Mouse (Mus musculus) left cerebral cortex, postnatal 25 days (tissue): ENCODE measurements at regions not wholly inside any gene's neighbourhood (a gene's known extent, or its start where the extent isn't known, plus 50 kb on each side); places are given as distances from the start of the nearest gene placed in this dataset.
"Not testable (repeated sequence)": the region's sequence is repeated elsewhere in the genome, so short reads cannot be mapped to it uniquely, and the experiment has no call there.

Source experiments
- DNase-seq, 2 experiments: peaks; one replicate each; pipeline ENCODE4 v3.0.0; 2022; ENCODE audit warnings: low spot score in 2 of 2, mixed read lengths in 1 of 2
- intact Hi-C: fragments of 180-260 bp; cut with DNase I; formaldehyde crosslinking; loops from one replicate; pipeline ENCODE4 v1.15.1; 2025

DNA sequence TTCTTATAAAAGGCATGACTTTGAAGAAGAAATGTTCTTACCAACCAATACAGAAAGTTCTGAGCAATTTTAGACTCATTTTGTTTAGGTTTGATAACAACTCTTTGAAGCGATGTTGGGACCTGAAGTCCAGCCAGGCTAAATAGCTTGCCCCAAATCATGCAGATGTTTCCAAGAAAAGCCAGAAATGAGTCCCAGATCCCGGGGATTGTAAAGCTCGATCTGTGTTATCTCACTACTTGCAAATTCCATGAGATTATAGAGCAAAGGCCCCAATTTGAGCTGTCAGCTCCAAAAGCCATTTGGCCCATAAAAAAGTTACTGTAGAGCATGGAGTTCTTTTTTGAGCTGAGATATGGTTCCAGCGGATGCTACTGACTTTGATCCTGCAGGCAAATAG, 614.3 kb upstream of the Igfbp3 start:
- intact Hi-C loops = no loop called here
- no peak for DNase-seq

DNA sequence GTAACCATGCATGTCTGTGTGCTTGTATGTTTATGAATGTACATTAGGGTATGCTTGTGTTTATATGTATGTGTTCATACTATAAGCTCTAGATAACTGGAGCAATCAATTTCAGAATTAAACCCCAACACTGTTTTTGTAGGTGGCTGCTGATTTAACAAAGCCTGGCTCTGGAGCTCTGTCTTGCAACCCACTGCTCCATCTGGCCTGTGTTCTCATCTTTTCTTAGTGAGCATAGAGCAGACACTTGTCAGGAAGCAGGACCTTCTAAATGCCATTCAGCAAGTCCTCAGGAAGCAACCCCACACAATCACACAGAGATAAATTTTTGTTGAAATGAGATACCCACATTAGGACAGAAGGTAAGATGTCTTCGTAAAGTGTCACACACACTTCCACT, 613.7 kb upstream of the Igfbp3 start:
- intact Hi-C loops = no loop called here
- DNase-seq = peak in 1 of 2 experiments; percentile 27

DNA sequence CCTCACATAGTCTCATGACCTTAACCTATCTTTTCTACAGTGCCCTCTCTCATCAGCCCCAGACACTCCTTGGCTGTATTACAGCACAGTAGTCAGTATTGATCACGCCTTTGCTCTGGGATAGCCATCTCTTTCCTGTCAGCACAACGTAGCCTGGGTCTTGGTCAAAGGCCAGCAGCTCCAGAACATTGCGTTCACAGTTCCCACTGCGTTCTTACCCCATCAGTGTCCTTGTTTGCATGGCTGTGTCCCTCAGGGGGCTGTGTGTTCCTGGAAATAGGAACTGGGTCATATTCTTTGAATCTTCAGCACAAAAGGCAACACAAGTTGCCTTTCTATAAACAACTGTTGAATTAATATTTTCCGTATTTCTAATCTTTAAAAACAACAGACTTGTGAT, 602.0 kb upstream of the Igfbp3 start:
- intact Hi-C loops = no loop called here
- DNase-seq = no peak

DNA sequence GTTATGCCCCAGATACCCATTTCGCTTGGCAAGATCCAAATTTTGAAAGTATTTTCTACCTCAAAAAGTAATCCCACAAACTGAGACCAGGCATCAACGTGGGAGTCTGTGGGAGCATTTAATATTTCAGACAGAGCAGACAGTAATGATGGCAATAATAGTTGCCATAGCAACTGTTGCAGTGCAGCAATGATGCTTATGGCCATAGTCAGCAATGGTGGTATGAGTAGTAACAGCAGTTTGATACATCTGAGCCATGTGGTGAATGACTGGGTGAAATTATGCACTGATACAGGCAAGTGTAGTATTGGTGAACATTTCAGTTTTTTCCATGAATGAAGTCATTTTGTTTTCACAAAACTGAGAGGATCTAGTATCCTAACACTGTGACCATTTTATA, 600.8 kb upstream of the Igfbp3 start:
- no peak for DNase-seq
- intact Hi-C loops = no loop called here

GRCm38 (mm10) chr11:7812436-7812835, 598.7 kb upstream of the Igfbp3 start:
- intact Hi-C loops = no loop called here
- DNase-seq = no peak

- no peak for DNase-seq
- intact Hi-C loops = no loop called here
These were observed 596.0 kb upstream of the Igfbp3 start for GRCm38 (mm10) chr11:7809741-7810140.

GRCm38 (mm10) chr11:7796373-7796772, 582.6 kb upstream of the Igfbp3 start:
- intact Hi-C loops = no loop called here
- DNase-seq = no peak

GRCm38 (mm10) chr11:7794206-7794605, 580.5 kb upstream of the Igfbp3 start:
- no peak for DNase-seq
- intact Hi-C loops = no loop called here

GRCm38 (mm10) chr11:7780476-7781112, 566.9 kb upstream of the Igfbp3 start:
- no peak for DNase-seq
- intact Hi-C loops = no loop called here

GRCm38 (mm10) chr11:7775361-7775760, 561.6 kb upstream of the Igfbp3 start:
- DNase-seq, intact Hi-C loops: not testable (repeated sequence)

DNA sequence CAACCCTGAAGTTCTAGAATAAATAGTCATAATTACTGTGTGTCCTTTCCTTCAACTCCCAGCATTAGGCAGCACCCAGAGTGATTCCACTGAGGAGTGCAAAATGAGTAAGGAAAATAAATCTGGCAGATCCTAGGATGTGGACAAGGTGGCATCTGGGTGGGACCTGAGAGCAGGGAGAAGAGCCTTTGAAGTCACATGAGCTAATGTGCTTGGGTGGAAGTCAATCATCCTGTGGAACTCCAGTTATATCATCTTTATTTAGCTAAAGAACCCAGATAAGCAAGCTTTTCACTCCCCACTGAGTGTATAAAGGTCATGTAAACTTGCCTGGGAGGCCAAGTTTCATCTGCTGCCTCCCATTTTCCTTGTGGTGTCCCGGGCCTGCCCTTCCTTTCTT, 551.6 kb upstream of the Igfbp3 start:
- intact Hi-C loops = no loop called here
- no peak for DNase-seq

- intact Hi-C loops = no loop called here
- DNase-seq = no peak
These were observed 545.2 kb upstream of the Igfbp3 start for GRCm38 (mm10) chr11:7758862-7759467.
